Mouse (Mus musculus) macrophage (primary cell): ENCODE data around the gene Dach1. TPM values are rescaled to one million over a fixed set of nuclear protein-coding genes. Genes with fewer than 3 reads are reported as not detected.

Experiments used
- H3K27ac ChIP-seq: fragments of 350-480 bp; formaldehyde crosslinking; 2 replicates; pipeline ENCODE4 v1.9.0; 2021
- H3K36me3 ChIP-seq: fragments of 350-480 bp; formaldehyde crosslinking; 2 replicates; pipeline ENCODE4 v1.9.0; 2021; ENCODE audit errors: inconsistent target
- H3K4me3 ChIP-seq: fragments of 350-480 bp; formaldehyde crosslinking; 2 replicates; pipeline ENCODE4 v1.9.0; 2021; ENCODE audit errors: inconsistent target
- H3K79me2 ChIP-seq: fragments of 350-480 bp; formaldehyde crosslinking; 2 replicates; pipeline ENCODE4 v1.9.0; 2021; ENCODE audit errors: inconsistent target
- WGBS: methylation state at CpG from one replicate; pipeline ENCODE4 v1.1.7; 2026; ENCODE audit warnings: inconsistent platforms; ENCODE audit not compliant: missing documents; 5-methylcytosine and 5-hydroxymethylcytosine counted together
- polyA plus RNA-seq: library from polyadenylated mRNA; stranded (reverse); fragments of 250-400 nt; gene quantifications from 3 replicates; pipeline ENCODE4 v1.2.4, GENCODE M21; 2018; ENCODE audit warnings: inconsistent platforms

Dach1 gene
- polyA plus RNA-seq, 1 experiment from 2014 or later: 0.14 TPM

GRCm38 (mm10) chr14:98035261-98035660 is 134.3 kb downstream of the Dach1 start:
- H3K27ac ChIP-seq: no peak overlapping the region
- no peaks in the 10 kb centered on the region for H3K36me3 ChIP-seq
- H3K79me2 ChIP-seq: no peaks in the 10 kb centered on the region
- 45% methylated on average over 1 of the region's 1 CpGs for whole genome bisulfite sequencing
- H3K4me3 ChIP-seq: no peak overlapping the region

- Histone ChIP-seq H3K4me3 (no peak overlapping the region), H3K79me2 (no peaks in the 10 kb centered on the region), H3K36me3 (no peaks in the 10 kb centered on the region), H3K27ac (no peak overlapping the region)
- WGBS: 89% methylated on average over 4 of the region's 4 CpGs
Observed at GRCm38 (mm10) chr14:98023540-98023939, 146.0 kb downstream of the Dach1 start.

DNA sequence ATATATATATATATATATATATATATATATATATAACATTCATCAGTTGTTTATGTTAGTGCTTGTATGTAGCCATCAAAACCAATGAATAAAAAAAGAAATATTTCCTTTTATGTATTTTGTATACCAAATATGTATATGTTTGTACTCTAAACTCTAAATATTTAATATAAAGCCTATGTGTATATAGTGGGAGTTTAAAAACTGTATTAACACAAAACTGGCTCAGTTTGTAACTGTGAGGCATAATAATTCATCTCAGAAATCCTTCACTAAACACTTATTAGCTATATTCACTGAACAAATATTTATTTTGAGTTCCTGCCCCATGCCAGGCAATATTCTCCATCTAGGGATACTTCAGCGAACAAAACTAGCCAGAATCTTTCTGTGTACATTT is 155.5 kb downstream of the Dach1 start:
- Histone ChIP-seq H3K79me2 (no peaks in the 10 kb centered on the region), H3K27ac (no peak overlapping the region), H3K4me3 (no peak overlapping the region), H3K36me3 (no peaks in the 10 kb centered on the region)
- 100% methylated on average over 1 of the region's 1 CpGs for WGBS

- Histone ChIP-seq H3K79me2 (no peaks in the 10 kb centered on the region), H3K36me3 (no peaks in the 10 kb centered on the region), H3K27ac (no peak overlapping the region), H3K4me3 (no peak overlapping the region)
- WGBS: 85% methylated on average over 6 of the region's 6 CpGs
Observed at GRCm38 (mm10) chr14:98008501-98008900, 161.1 kb downstream of the Dach1 start.

DNA sequence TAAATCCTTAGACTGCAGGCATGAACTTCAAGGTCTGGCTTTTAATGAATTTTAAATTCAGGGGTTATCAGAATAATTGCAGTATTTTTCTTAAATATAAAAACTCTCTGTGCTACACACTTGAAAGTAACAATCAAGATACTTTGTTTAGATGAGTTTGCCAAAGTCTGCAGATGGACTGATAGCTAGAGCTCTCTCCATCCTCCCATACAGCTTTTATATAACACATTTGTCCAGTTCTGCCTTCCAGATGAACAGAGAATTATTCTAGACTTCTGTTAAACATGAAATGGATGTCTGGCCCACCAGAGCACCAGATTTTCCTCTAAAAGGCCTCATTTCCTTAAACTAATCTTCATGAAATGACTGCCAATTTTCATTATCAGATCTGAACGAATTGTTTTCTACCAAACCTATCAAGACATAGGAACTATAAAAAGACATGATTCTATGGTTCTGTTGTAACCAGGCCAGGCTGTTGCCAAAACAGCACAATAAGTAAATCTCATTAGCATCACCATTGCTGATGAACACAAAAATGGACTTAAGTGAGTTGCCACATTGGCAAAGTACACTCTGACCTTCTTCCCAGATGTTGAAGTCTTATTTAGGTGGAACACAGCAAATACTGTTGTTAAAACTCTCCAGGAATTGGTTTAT is 167.4 kb downstream of the Dach1 start:
- Histone ChIP-seq H3K27ac (no peak overlapping the region), H3K4me3 (no peak overlapping the region), H3K36me3 (no peaks in the 10 kb centered on the region), H3K79me2 (no peaks in the 10 kb centered on the region)
- WGBS: 62% methylated on average over 1 of the region's 1 CpGs

GRCm38 (mm10) chr14:97998584-97998983 is 171.0 kb downstream of the Dach1 start:
- no peaks in the 10 kb centered on the region for H3K79me2 ChIP-seq
- H3K27ac ChIP-seq: no peak overlapping the region
- H3K36me3 ChIP-seq: no peaks in the 10 kb centered on the region
- H3K4me3 ChIP-seq: no peak overlapping the region

GRCm38 (mm10) chr14:97983251-97983650 is 186.3 kb downstream of the Dach1 start:
- Histone ChIP-seq H3K27ac (no peak overlapping the region), H3K4me3 (no peak overlapping the region), H3K79me2 (no peaks in the 10 kb centered on the region), H3K36me3 (no peaks in the 10 kb centered on the region)
- 90% methylated on average over 3 of the region's 3 CpGs for WGBS

- WGBS: 88% methylated on average over 6 of the region's 6 CpGs
- H3K27ac ChIP-seq: no peak overlapping the region
- no peaks in the 10 kb centered on the region for H3K79me2 ChIP-seq
- H3K4me3 ChIP-seq: no peak overlapping the region
- H3K36me3 ChIP-seq: no peaks in the 10 kb centered on the region
Observed at GRCm38 (mm10) chr14:97982676-97983075, 186.9 kb downstream of the Dach1 start.

GRCm38 (mm10) chr14:97980879-97981278 is 188.7 kb downstream of the Dach1 start:
- WGBS: 97% methylated on average over 4 of the region's 4 CpGs
- Histone ChIP-seq H3K36me3 (no peaks in the 10 kb centered on the region), H3K27ac (no peak overlapping the region), H3K4me3 (no peak overlapping the region), H3K79me2 (no peaks in the 10 kb centered on the region)

GRCm38 (mm10) chr14:97976091-97976490 is 193.5 kb downstream of the Dach1 start:
- Histone ChIP-seq H3K4me3 (no peak overlapping the region), H3K27ac (no peak overlapping the region), H3K36me3 (no peaks in the 10 kb centered on the region), H3K79me2 (no peaks in the 10 kb centered on the region)
- WGBS: 92% methylated on average over 1 of the region's 1 CpGs

- WGBS: 85% methylated on average over 7 of the region's 7 CpGs
- Histone ChIP-seq H3K4me3 (no peak overlapping the region), H3K27ac (no peak overlapping the region), H3K36me3 (no peaks in the 10 kb centered on the region), H3K79me2 (no peaks in the 10 kb centered on the region)
Observed at GRCm38 (mm10) chr14:97975447-97975846, 194.1 kb downstream of the Dach1 start.

DNA sequence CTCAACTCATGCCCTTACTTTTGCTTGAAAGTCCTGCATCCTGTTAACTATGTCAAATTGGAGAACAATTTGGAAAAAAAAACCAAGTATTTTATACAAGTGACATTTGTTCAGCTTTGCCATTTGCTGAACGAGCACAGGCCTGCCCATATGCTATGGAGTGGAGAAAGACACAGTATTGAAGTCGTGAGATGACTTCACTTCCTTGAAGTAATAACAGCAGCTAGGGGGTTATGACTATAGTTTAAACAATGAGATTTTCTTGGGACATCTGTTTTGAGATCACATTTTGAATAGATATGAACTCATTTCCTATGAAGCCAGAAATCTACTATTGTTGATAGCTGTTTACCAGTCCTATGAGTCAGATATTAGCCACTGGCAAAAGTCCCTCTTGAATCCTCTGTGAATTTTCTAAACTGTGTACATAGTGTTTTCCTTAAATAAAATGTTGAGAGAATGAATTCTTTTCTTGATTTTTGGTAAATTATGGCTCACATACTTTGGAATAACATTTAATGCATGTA is 205.0 kb downstream of the Dach1 start:
- H3K4me3 ChIP-seq: no peak overlapping the region
- no peak overlapping the region for H3K27ac ChIP-seq
- H3K79me2 ChIP-seq: no peaks in the 10 kb centered on the region
- WGBS: 83% methylated on average over 2 of the region's 2 CpGs
- no peaks in the 10 kb centered on the region for H3K36me3 ChIP-seq

GRCm38 (mm10) chr14:97963624-97964023 is 205.9 kb downstream of the Dach1 start:
- Histone ChIP-seq H3K79me2 (no peaks in the 10 kb centered on the region), H3K4me3 (no peak overlapping the region), H3K36me3 (no peaks in the 10 kb centered on the region), H3K27ac (no peak overlapping the region)
- 88% methylated on average over 6 of the region's 6 CpGs for WGBS

GRCm38 (mm10) chr14:97956356-97956755 is 213.2 kb downstream of the Dach1 start:
- no peak overlapping the region for H3K27ac ChIP-seq
- H3K4me3 ChIP-seq: no peak overlapping the region
- no peaks in the 10 kb centered on the region for H3K79me2 ChIP-seq
- H3K36me3 ChIP-seq: no peaks in the 10 kb centered on the region
- 100% methylated on average over 1 of the region's 1 CpGs for WGBS

DNA sequence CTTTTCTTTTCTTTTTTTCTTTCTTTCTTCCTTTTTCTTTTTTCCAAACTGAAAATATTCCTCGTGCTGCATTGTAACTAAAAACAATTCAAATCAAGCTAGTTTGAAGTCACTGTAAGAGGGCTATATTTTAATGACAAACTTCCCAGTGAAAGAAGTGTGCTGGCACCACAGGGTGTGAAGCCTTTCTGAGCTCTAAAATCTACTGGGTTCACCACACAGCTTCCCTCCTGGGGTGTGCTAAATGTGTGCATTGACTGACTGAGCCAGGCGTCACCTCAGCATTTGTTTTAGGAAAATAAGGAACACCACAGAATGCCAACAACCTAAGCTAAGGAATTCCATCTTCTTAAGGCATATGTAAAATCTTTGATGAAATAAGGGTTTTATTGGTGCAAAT is 224.1 kb downstream of the Dach1 start:
- 74% methylated on average over 2 of the region's 2 CpGs for WGBS
- Histone ChIP-seq H3K4me3 (no peak overlapping the region), H3K27ac (no peak overlapping the region), H3K79me2 (no peaks in the 10 kb centered on the region), H3K36me3 (no peaks in the 10 kb centered on the region)
